Mouse (Mus musculus) liver (tissue): ENCODE results near the gene Vsir.
A peak's percentile ranks its signal among the peaks of the same experiment; 100 is the strongest.

ENCODE experiments used
- DNase-seq: peaks from one replicate; pipeline ENCODE4 v3.0.0-alpha.2; 2020; ENCODE audit warnings: mixed read lengths

Vsir gene

GRCm38 (mm10) chr10:60390177-60390903, 43.7 kb downstream of the Vsir start:
- DNase-seq: no peak

GRCm38 (mm10) chr10:60390904-60391420, 44.3 kb downstream of the Vsir start:
- no peak for DNase-seq

GRCm38 (mm10) chr10:60391661-60392060, 45.0 kb downstream of the Vsir start:
- DNase-seq: no peak

GRCm38 (mm10) chr10:60394936-60395335, 48.3 kb downstream of the Vsir start:
- no peak for DNase-seq

GRCm38 (mm10) chr10:60395605-60396004, 49.0 kb downstream of the Vsir start:
- no peak for DNase-seq

GRCm38 (mm10) chr10:60398051-60398814, 51.6 kb downstream of the Vsir start:
- DNase-seq: no peak

GRCm38 (mm10) chr10:60399449-60399848, 52.8 kb downstream of the Vsir start, which contains the start of gene Gm17455:
Gene Gm17455 (plus strand): TSS chr10:60399726.
- DNase-seq: no peak

- no peak for DNase-seq
Observed at GRCm38 (mm10) chr10:60400507-60401295, 54.0 kb downstream of the Vsir start.

GRCm38 (mm10) chr10:60405460-60406177, 59.0 kb downstream of the Vsir start:
- no peak for DNase-seq

GRCm38 (mm10) chr10:60407831-60408230, 61.2 kb downstream of the Vsir start:
- peak; percentile 68 for DNase-seq

- DNase-seq: no peak
Observed at GRCm38 (mm10) chr10:60411794-60412193, 65.1 kb downstream of the Vsir start.

- no peak for DNase-seq
Observed at GRCm38 (mm10) chr10:60413756-60414155, 67.1 kb downstream of the Vsir start.

- no peak for DNase-seq
Observed at GRCm38 (mm10) chr10:60417041-60417440, 70.4 kb downstream of the Vsir start.

GRCm38 (mm10) chr10:60418137-60418536, 71.5 kb downstream of the Vsir start:
- DNase-seq: peak; percentile 68

- DNase-seq: no peak
Observed at GRCm38 (mm10) chr10:60419624-60420023, 73.0 kb downstream of the Vsir start.
